Mouse (Mus musculus) macrophage (primary cell): Measurements from ENCODE around the gene Trmt44. TPM values are rescaled to one million over a fixed set of nuclear protein-coding genes. Genes with fewer than 3 reads are reported as not detected.
"Not testable (repeated sequence)": the region's sequence is repeated elsewhere in the genome, so short reads cannot be mapped to it uniquely, and the experiment has no call there.

ENCODE experiments used
- H3K27ac ChIP-seq: fragments of 350-480 bp; formaldehyde crosslinking; 2 replicates; pipeline ENCODE4 v1.9.0; 2021
- H3K36me3 ChIP-seq: fragments of 350-480 bp; formaldehyde crosslinking; 2 replicates; pipeline ENCODE4 v1.9.0; 2021; ENCODE audit errors: inconsistent target
- H3K4me3 ChIP-seq: fragments of 350-480 bp; formaldehyde crosslinking; 2 replicates; pipeline ENCODE4 v1.9.0; 2021; ENCODE audit errors: inconsistent target
- H3K79me2 ChIP-seq: fragments of 350-480 bp; formaldehyde crosslinking; 2 replicates; pipeline ENCODE4 v1.9.0; 2021; ENCODE audit errors: inconsistent target
- WGBS: methylation state at CpG from one replicate; pipeline ENCODE4 v1.1.7; 2026; ENCODE audit warnings: inconsistent platforms; ENCODE audit not compliant: missing documents; 5-methylcytosine and 5-hydroxymethylcytosine counted together
- polyA plus RNA-seq: library from polyadenylated mRNA; stranded (reverse); fragments of 250-400 nt; gene quantifications from 3 replicates; pipeline ENCODE4 v1.2.4, GENCODE M21; 2018; ENCODE audit warnings: inconsistent platforms

Trmt44 gene
- polyA plus RNA-seq, 1 experiment from 2014 or later = 1.7 TPM

DNA sequence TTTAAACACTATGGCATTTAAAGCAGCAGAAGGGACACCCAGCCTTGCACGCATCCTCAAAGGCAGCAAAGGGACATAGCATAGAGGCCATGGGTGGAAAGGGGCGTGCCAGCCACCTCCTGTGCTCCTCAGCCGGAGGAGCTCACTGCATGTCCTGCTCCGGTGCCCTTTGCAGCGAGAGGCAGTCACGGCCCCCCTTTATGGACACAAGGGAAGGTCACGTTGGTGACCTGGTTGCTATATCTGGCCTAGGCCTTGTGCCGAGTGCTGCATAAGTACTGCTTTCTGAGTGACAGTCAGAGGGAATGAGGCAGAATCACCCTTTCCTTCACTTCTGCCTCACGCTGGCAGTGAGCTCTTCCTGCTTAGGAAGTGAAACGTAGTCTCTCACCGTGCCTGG, 25.4 kb upstream of the Trmt44 start:
- 85% methylated on average over 11 of the region's 11 CpGs for WGBS
- Histone ChIP-seq H3K79me2 (no peaks in the 10 kb centered on the region), H3K36me3 (peaks cover 85% of the 10 kb centered on the region), H3K4me3 (no peak overlapping the region), H3K27ac (no peak overlapping the region)

GRCm38 (mm10) chr5:35596169-35597160, 21.6 kb upstream of the Trmt44 start:
- no peak overlapping the region for H3K4me3 ChIP-seq
- H3K79me2 ChIP-seq = no peaks in the 10 kb centered on the region
- no peak overlapping the region for H3K27ac ChIP-seq
- peaks cover 88% of the 10 kb centered on the region for H3K36me3 ChIP-seq
- WGBS = 71% methylated on average over 18 of the region's 18 CpGs

- peaks cover 90% of the 10 kb centered on the region for H3K36me3 ChIP-seq
- 24% methylated on average over 4 of the region's 4 CpGs for WGBS
- no peak overlapping the region for H3K4me3 ChIP-seq
- no peaks in the 10 kb centered on the region for H3K79me2 ChIP-seq
- no peak overlapping the region for H3K27ac ChIP-seq
Observed at GRCm38 (mm10) chr5:35595706-35596105, 20.8 kb upstream of the Trmt44 start.

DNA sequence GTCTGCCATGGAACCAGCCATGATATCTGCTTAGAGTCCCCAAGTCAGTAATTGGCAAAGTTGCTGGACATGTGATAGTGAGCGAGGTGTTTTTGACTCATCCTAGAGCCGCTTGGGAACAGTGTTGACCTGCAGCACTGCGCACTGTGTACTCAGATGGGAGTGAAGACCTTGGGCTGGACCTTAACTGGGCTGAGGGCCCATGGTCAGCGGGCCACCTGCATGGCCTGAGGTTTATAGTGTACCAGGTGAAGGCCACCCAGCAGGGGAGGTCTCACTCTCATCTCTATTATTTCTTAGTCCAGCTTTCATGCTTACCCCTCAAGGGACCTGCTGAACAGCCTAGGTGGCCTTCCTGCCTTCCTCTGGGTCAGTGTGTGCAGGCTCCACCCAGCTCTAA, 19.9 kb upstream of the Trmt44 start:
- no peak overlapping the region for H3K27ac ChIP-seq
- 96% methylated on average over 4 of the region's 4 CpGs for WGBS
- H3K36me3 ChIP-seq = peaks cover 90% of the 10 kb centered on the region
- no peak overlapping the region for H3K4me3 ChIP-seq
- H3K79me2 ChIP-seq = no peaks in the 10 kb centered on the region

DNA sequence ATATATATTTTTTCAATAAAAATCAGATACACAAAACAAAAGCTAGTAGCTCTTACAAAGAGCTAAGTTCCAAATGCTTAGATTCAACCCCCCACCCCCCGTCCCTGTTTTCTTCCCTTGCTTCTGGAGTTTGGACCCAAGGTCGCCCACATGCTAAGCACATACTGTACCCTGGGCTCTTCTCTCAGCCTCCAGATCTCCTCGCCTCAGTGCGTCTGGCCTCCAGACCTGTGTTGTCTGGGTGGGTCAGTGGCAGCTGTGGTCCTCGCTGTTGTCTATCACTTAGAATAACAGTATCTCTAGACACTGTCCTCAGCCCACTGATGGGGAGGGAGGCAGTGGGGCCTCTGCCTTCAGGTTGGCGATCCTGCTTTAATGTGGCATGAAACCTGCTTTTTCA, 18.4 kb upstream of the Trmt44 start:
- no peak overlapping the region for H3K4me3 ChIP-seq
- H3K36me3 ChIP-seq = peaks cover 90% of the 10 kb centered on the region
- WGBS = 96% methylated on average over 6 of the region's 6 CpGs
- H3K27ac ChIP-seq = no peak overlapping the region
- H3K79me2 ChIP-seq = no peaks in the 10 kb centered on the region; the same call in 1 of the 2 replicates

DNA sequence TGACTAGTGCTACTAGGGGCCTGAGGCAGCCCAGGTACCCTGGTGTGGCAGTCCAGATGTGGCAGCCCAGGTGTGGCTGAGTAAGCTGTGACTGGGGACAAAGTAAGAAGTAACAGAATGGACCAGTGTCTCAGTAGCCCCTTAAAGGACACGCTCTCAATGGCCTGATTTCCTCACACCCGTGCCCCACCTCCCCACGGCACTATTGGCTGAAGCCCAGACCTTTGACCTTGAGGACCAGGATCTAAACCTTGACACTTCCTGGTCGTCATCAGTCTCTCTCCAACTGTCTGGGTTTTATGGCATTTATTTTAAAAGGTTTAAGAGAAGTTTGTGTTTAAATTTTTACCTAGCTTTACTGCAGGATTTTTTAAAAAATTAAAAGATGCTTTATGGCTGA, 18.0 kb upstream of the Trmt44 start:
- H3K4me3 ChIP-seq = no peak overlapping the region
- H3K36me3 ChIP-seq = peaks cover 90% of the 10 kb centered on the region
- H3K79me2 ChIP-seq = peaks cover 4% of the 10 kb centered on the region; the same call in 1 of the 2 replicates
- WGBS = 96% methylated on average over 4 of the region's 4 CpGs
- no peak overlapping the region for H3K27ac ChIP-seq

DNA sequence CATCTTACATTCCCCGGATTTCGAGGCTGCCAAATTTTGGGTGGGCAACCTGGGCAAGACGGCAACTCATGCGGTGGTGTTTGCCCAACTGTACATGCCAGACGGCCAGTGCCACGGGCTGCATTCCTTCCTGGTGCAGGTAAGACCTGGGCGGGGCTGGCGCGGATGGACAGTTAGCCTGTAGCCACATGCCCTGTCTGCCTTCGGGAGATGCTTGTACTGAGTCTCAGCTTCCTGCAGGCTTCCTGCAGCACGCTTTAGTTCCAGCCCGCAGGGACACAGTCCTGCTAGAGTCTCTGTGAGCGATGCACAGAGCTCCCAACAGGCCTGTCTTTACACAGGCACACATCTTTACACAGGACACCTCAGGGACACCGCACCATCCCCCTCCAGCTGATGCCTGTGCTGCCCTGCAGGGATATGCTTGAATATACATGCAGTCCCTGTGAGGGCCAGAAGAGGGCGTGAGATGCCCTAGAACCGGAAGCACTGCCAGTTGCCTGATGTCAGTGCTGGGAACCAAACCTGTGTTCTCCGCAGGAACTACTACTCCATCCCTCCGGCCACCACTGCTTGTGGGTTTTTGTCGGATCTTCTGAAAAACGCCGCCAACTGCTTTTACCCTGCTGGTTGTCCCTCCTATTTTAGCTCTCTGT, 17.3 kb upstream of the Trmt44 start:
- Histone ChIP-seq H3K79me2 (peaks cover 10% of the 10 kb centered on the region; the same call in 1 of the 2 replicates), H3K36me3 (peaks cover 90% of the 10 kb centered on the region), H3K4me3 (no peak overlapping the region), H3K27ac (no peak overlapping the region)
- WGBS = 94% methylated on average over 21 of the region's 21 CpGs

DNA sequence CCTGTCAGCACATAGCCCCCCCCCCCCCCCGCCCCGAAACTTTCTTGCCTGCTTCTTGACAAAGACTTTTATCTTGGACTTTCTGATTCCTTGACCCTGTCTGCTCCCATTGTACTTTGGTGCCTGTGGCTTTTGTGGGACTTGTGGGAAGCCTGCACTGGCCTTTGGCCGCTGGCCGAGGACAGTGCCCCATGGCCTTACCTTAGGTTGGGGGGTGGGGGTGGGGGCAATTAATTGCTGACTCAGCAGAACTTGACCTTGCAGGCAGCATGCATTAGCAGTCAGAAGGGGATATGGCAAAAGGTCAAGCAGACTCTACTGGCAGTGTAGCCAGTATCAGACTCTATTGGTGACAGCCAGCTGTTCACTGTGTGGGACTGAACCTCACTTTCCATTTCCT, 16.6 kb upstream of the Trmt44 start:
- 92% methylated on average over 4 of the region's 4 CpGs for WGBS
- Histone ChIP-seq H3K27ac (no peak overlapping the region), H3K4me3 (no peak overlapping the region), H3K36me3 (peaks cover 90% of the 10 kb centered on the region), H3K79me2 (peaks cover 17% of the 10 kb centered on the region)

- H3K36me3 ChIP-seq = peaks cover 31% of the 10 kb centered on the region
- 52% methylated on average over 2 of the region's 2 CpGs for WGBS
- not testable (repeated sequence) for H3K4me3 ChIP-seq
- peaks cover 38% of the 10 kb centered on the region for H3K79me2 ChIP-seq
- H3K27ac ChIP-seq = peak overlapping the region; percentile 94
Observed at GRCm38 (mm10) chr5:35584259-35584658, 9.4 kb upstream of the Trmt44 start.

DNA sequence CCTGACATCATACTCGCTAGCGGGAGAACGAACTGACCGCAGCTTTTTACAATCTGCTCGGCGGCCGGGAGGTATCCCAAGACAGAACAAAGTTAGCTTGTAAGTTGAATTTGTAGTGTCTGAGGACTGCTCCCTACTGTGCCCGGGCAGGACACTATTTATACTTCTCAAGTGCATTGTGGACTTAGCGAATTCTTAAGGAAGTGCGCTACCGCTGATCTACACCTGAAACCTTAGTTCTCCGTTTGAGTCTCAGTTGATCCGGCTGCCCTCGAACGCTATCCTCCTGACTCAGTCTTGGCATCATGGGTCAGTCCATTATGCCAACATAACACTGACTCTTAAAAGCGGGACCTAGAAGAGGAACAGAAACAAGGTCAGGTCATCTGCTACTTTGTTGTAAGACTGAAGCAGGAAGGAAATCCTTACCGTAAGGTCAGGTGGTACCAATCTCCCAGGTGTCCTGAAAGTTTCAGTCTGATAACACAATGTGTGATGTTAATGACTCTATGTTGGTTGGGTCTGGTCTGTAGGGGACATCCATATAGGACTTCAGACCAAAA, 8.4 kb upstream of the Trmt44 start:
- Histone ChIP-seq H3K36me3 (peaks cover 21% of the 10 kb centered on the region), H3K27ac (peak overlapping the region; percentile 94), H3K4me3 (peak overlapping the region; percentile 88), H3K79me2 (peaks cover 38% of the 10 kb centered on the region)
- under 1% methylated on average over 17 of the region's 17 CpGs for WGBS

- H3K79me2 ChIP-seq = peaks cover 33% of the 10 kb centered on the region
- H3K27ac ChIP-seq = peak within 1 kb of the TSS; percentile 94
- WGBS = under 1% methylated on average over 35 of the region's 35 CpGs
Observed at GRCm38 (mm10) chr5:35582445-35583220, 7.8 kb upstream of the Trmt44 start, which contains the start of gene Acox3. Gene Acox3, plus strand, starts transcription at chr5:35583040.

GRCm38 (mm10) chr5:35580156-35580922, 5.5 kb upstream of the Trmt44 start:
- no peak overlapping the region for H3K27ac ChIP-seq
- peaks cover 10% of the 10 kb centered on the region for H3K79me2 ChIP-seq
- H3K36me3 ChIP-seq = no peaks in the 10 kb centered on the region; the same call in 1 of the 2 replicates
- 54% methylated on average over 3 of the region's 3 CpGs for WGBS
- H3K4me3 ChIP-seq = no peak overlapping the region

More at GRCm38 (mm10) chr5:35582445-35583220, 7.8 kb upstream of the Trmt44 start, which contains the start of gene Acox3:
- Histone ChIP-seq H3K36me3 (peaks cover 14% of the 10 kb centered on the region), H3K4me3 (peak within 1 kb of the TSS; percentile 88)

DNA sequence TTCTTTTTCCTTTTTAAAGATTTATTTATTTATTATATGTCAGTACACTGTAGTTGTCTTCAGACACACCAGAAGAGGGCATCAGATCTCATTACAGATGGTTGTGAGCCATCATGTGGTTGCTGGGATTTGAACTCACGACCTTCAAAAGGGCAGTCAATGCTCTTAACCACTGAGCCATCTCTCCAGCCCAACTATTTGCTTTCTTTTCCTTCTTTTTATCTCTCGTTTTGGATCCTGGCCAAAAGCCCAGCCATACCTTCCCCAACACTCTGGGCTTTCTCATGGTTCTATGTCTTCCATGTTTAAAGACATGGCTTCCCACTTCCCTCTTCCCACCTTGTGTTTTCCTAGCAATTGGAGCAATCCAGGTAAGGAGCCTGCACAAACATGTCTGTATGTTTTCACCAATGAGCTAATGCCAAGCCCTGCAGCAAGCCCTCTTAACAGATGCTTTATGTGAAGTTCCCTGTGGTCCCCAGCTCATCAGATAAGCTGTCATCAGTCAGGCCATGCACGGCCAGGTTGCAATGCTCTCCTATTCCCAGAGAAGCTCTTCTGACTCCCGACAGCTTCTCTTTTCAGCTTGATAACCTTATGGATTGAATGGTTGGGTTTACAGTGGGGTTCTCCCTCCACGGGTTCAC, 4.5 kb upstream of the Trmt44 start:
- Histone ChIP-seq H3K4me3 (no peak overlapping the region), H3K27ac (no peak overlapping the region), H3K36me3 (no peaks in the 10 kb centered on the region), H3K79me2 (peaks cover 4% of the 10 kb centered on the region)
- WGBS = 56% methylated on average over 5 of the region's 5 CpGs
